Mouse (Mus musculus) limb, embryonic 13.5 days (tissue): ENCODE results near the gene 4931406P16Rik. TPM values are rescaled to one million over a fixed set of nuclear protein-coding genes. Genes with fewer than 3 reads are reported as not detected.

Experiments used
- ATAC-seq: fragments of 200-750 bp; cut with Nextera tagmentation; 2 replicates; pipeline ENCODE4 v1.8.0; 2017; ENCODE audit warnings: low read depth, moderate number of reproducible peaks, moderate TSS enrichment; ENCODE audit not compliant: low FRiP score
- H3K27ac ChIP-seq: fragments of 300-500 bp; sonication (generic); 2 replicates; pipeline ENCODE4 v1.5.1; 2015; ENCODE audit warnings: inconsistent platforms, mild to moderate bottlenecking, moderate library complexity
- H3K27me3 ChIP-seq: fragments of 300-500 bp; sonication (generic); 2 replicates; pipeline ENCODE4 v1.6.1; 2015; ENCODE audit warnings: mild to moderate bottlenecking, inconsistent platforms
- H3K36me3 ChIP-seq: fragments of 300-500 bp; sonication (generic); 2 replicates; pipeline ENCODE4 v1.6.1; 2015; ENCODE audit warnings: inconsistent platforms, mild to moderate bottlenecking, moderate library complexity
- H3K4me1 ChIP-seq: fragments of 300-500 bp; sonication (generic); 2 replicates; pipeline ENCODE4 v1.6.1; 2015; ENCODE audit warnings: inconsistent platforms
- H3K4me2 ChIP-seq: fragments of 300-500 bp; sonication (generic); replicated peaks from 2 replicates; pipeline ENCODE4 v1.6.1; 2015; ENCODE audit warnings: inconsistent platforms, mild to moderate bottlenecking, moderate library complexity
- H3K4me3 ChIP-seq: fragments of 300-500 bp; sonication (generic); 2 replicates; pipeline ENCODE4 v1.5.1; 2015; ENCODE audit warnings: moderate library complexity, mild to moderate bottlenecking, inconsistent platforms
- H3K9ac ChIP-seq: fragments of 300-500 bp; sonication (generic); 2 replicates; pipeline ENCODE4 v1.6.1; 2015; ENCODE audit warnings: mild to moderate bottlenecking, inconsistent platforms
- H3K9me3 ChIP-seq: fragments of 300-500 bp; sonication (generic); 2 replicates; pipeline ENCODE4 v1.6.1; 2016; ENCODE audit warnings: inconsistent platforms
- WGBS: fragments of 180-500 bp; shearing (Covaris S2); methylation state at CpG from one replicate; pipeline ENCODE4 v1.1.7; 2015; 5-methylcytosine and 5-hydroxymethylcytosine counted together
- polyA plus RNA-seq: library from polyadenylated mRNA; unstranded; fragments of >200 nt; fragmentation: Nextera tagmentation; extraction: Ambion mirVana; gene quantifications from 2 replicates; pipeline ENCODE4 v1.2.1, GENCODE M21; 2015

4931406P16Rik gene
- polyA plus RNA-seq, 1 experiment from 2014 or later, result 31.0 TPM

- H3K4me1 ChIP-seq, result peaks cover 7% of the 10 kb centered on the region
- H3K4me2 ChIP-seq, result peak within 1 kb of the TSS; percentile 83
- peak within 1 kb of the TSS; percentile 94 for H3K9ac ChIP-seq
- 3% methylated on average over 67 of the region's 70 CpGs for WGBS
- peaks cover 31% of the 10 kb centered on the region for H3K36me3 ChIP-seq
- ATAC-seq, result peak; percentile 94
- H3K4me3 ChIP-seq, result peak within 1 kb of the TSS; percentile 97
- 0 out of 2 replicates have a peak, but pooled peaks cover 5% of the 10 kb centered on the region for H3K9me3 ChIP-seq
- peak within 1 kb of the TSS; percentile 58 for H3K27ac ChIP-seq
- no peaks in the 10 kb centered on the region for H3K27me3 ChIP-seq
Observed at GRCm38 (mm10) chr7:34196132-34197128, 116.9 kb downstream of the 4931406P16Rik start, which contains the start of gene Pdcd2l. Gene Pdcd2l (minus strand): TSS chr7:34196661.

GRCm38 (mm10) chr7:34195632-34196031, 117.7 kb downstream of the 4931406P16Rik start:
- H3K36me3 ChIP-seq, result peaks cover 23% of the 10 kb centered on the region
- H3K9me3 ChIP-seq, result 0 out of 2 replicates have a peak, but pooled peaks cover 3% of the 10 kb centered on the region
- H3K4me2 ChIP-seq, result peak overlapping the region; percentile 83
- no peak overlapping the region for H3K27ac ChIP-seq
- WGBS, result 40% methylated on average over 3 of the region's 3 CpGs
- H3K4me3 ChIP-seq, result peak overlapping the region; percentile 97
- peak overlapping the region; percentile 94 for H3K9ac ChIP-seq
- H3K4me1 ChIP-seq, result peaks cover 7% of the 10 kb centered on the region
- ATAC-seq, result no peak
- no peaks in the 10 kb centered on the region for H3K27me3 ChIP-seq

GRCm38 (mm10) chr7:34192825-34193224, 120.5 kb downstream of the 4931406P16Rik start:
- Histone ChIP-seq H3K4me3 (no peak overlapping the region), H3K9me3 (no peaks in the 10 kb centered on the region), H3K27me3 (no peaks in the 10 kb centered on the region), H3K9ac (no peak overlapping the region), H3K4me1 (peaks cover 7% of the 10 kb centered on the region), H3K36me3 (peaks cover 40% of the 10 kb centered on the region), H3K4me2 (no peak overlapping the region), H3K27ac (no peak overlapping the region)
- ATAC-seq, result no peak
- 93% methylated on average over 6 of the region's 6 CpGs for WGBS

GRCm38 (mm10) chr7:34189376-34189989, 123.9 kb downstream of the 4931406P16Rik start:
- H3K9me3 ChIP-seq, result no peaks in the 10 kb centered on the region
- H3K27ac ChIP-seq, result no peak overlapping the region
- no peak overlapping the region for H3K9ac ChIP-seq
- no peaks in the 10 kb centered on the region for H3K27me3 ChIP-seq
- H3K36me3 ChIP-seq, result peaks cover 70% of the 10 kb centered on the region
- WGBS, result 91% methylated on average over 12 of the region's 12 CpGs
- H3K4me1 ChIP-seq, result no peaks in the 10 kb centered on the region
- no peak for ATAC-seq
- no peak overlapping the region for H3K4me3 ChIP-seq
- H3K4me2 ChIP-seq, result no peak overlapping the region

Other genes with a start within 250 kb of the 4931406P16Rik start
- not detected in 2 replicates for gene Scgb1b30, start 218.1 kb downstream of the 4931406P16Rik start, polyA plus RNA-seq
- 7.5 and 8.5 TPM in 2 replicates for gene Wtip, start 180.3 kb downstream of the 4931406P16Rik start, polyA plus RNA-seq
- gene Uba2, start 144.0 kb downstream of the 4931406P16Rik start, polyA plus RNA-seq, result 230 and 232 TPM in 2 replicates
- gene Pdcd2l, start 116.9 kb downstream of the 4931406P16Rik start, polyA plus RNA-seq, result 69.0 and 73.2 TPM in 2 replicates
- gene Gpi1, start 83.2 kb downstream of the 4931406P16Rik start, polyA plus RNA-seq, result 268 and 277 TPM in 2 replicates
- gene Gm6096, start 62.5 kb downstream of the 4931406P16Rik start, polyA plus RNA-seq, result 0.53 TPM in 1 of 2 replicates, not detected in the other
- 97.6 and 105 TPM in 2 replicates for gene Lsm14a, start 79.8 kb upstream of the 4931406P16Rik start, polyA plus RNA-seq